Mouse (Mus musculus) G1E (cell line): ENCODE measurements around the gene Gpx1.

Source experiments
- CTCF ChIP-seq: IDR thresholded peaks from 2 replicates; pipeline ENCODE4 v1.5.1; 2012; ENCODE audit warnings: low read depth, low read length, inconsistent platforms, mixed read lengths
- GATA2 ChIP-seq: IDR thresholded peaks from 2 replicates; pipeline ENCODE4 v1.6.1; 2012; ENCODE audit warnings: low read depth, low read length, inconsistent platforms, borderline replicate concordance
- POLR2AphosphoS5 ChIP-seq: IDR thresholded peaks from 2 replicates; pipeline ENCODE4 v1.6.1; 2012; ENCODE audit warnings: low read depth, low read length, inconsistent platforms; ENCODE audit not compliant: insufficient replicate concordance
- TAL1 ChIP-seq: conservative IDR thresholded peaks from 2 replicates; pipeline ENCODE4 v1.6.1; 2012; ENCODE audit warnings: low read depth, low read length, inconsistent platforms, mixed read lengths

DNA sequence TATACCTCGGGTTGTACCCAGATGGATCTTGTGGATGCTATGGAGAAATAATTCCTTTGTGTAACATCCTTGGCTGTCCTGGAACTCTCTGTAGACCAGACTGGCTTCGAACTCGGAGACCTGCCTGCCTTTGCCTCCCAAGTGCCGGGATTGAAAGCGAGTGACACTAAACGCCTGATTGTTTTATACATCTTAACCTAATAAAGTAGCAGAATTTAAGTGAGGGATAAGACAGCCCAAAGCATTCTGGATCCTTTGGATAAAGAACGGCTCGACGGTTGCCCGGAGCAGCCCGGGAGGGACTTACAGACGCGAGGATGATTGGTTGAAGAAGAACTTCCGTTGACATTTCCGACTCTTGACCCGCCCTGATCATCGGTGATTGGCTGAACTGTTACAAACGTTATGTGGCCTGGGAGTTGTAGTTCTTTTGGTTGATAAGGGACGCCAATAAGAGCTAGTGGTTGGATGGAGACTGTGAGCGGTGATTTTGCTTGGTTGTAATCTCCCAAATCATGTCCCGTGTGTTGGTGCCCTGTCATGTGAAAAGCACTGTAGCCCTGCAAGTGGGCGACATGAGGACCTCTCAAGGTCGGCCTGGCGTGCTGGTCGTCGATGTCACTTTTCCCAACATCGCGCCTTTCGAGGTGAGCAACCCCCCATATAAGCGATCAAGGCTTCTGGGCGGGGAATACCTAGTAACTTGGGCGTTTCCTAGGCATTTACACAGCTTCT, 48.5 kb upstream of the Gpx1 start, which contains the start of gene Nicn1:
- TF ChIP-seq CTCF (no peak), TAL1 (no peak), POLR2AphosphoS5 (no peak), GATA2 (no peak)
